Mouse (Mus musculus) neutrophil, adult 65 days (primary cell): ENCODE results near the gene Chchd10. TPM values are rescaled to one million over a fixed set of nuclear protein-coding genes. Genes with fewer than 3 reads are reported as not detected.

Source experiments
- total RNA-seq: library from RNA; stranded (reverse); gene quantifications from 2 replicates; pipeline ENCODE4 v1.2.4, GENCODE M21; 2023

Gene Chchd10
- 2.7 and 6.3 TPM in 2 replicates for total RNA-seq

GRCm38 (mm10) chr10:75932891-75933290, at the start of gene Chchd10:
Gene Chchd10, plus strand, starts transcription at chr10:75933130.

GRCm38 (mm10) chr10:75893089-75893750, 39.7 kb upstream of the Chchd10 start, which contains the start of gene Derl3:
Gene Derl3, plus strand, starts transcription at chr10:75893413.

GRCm38 (mm10) chr10:75921026-75921725, 11.8 kb upstream of the Chchd10 start, which contains the start of gene Smarcb1:
Gene Smarcb1, minus strand, starts transcription at chr10:75921617.

GRCm38 (mm10) chr10:75935680-75936541, 3.0 kb downstream of the Chchd10 start, which contains the start of gene Mmp11:
Gene Mmp11, minus strand, starts transcription at chr10:75936496.

GRCm38 (mm10) chr10:75940520-75940919, 7.6 kb downstream of the Chchd10 start, which contains the start of gene Gm867:
Gene Gm867, minus strand, starts transcription at chr10:75940672.

GRCm38 (mm10) chr10:75942736-75943477, 10.0 kb downstream of the Chchd10 start, which contains the start of gene Vpreb3:
Gene Vpreb3, plus strand, starts transcription at chr10:75943057.

GRCm38 (mm10) chr10:75954381-75954811, 21.5 kb downstream of the Chchd10 start, which contains the start of gene Gm5134:
Gene Gm5134, plus strand, starts transcription at chr10:75954514.

Other genes starting within 250 kb of the Chchd10 start
- 43.4 and 62.8 TPM in 2 replicates for gene Cabin1, start 168.8 kb upstream of the Chchd10 start, total RNA-seq
- gene Ddt, start 159.7 kb upstream of the Chchd10 start, total RNA-seq = 8.1 and 10.5 TPM in 2 replicates
- gene Gm20441, start 152.2 kb upstream of the Chchd10 start, total RNA-seq = not detected in 2 replicates
- gene Gstt3, start 151.7 kb upstream of the Chchd10 start, total RNA-seq = 2.7 and 3.1 TPM in 2 replicates
- gene Gstt1, start 134.5 kb upstream of the Chchd10 start, total RNA-seq = not detected in 2 replicates
- not detected in 2 replicates for gene Gstt4, start 110.6 kb upstream of the Chchd10 start, total RNA-seq
- gene Gstt2, start 95.7 kb upstream of the Chchd10 start, total RNA-seq = 3.7 and 5.0 TPM in 2 replicates
- 40.2 and 55.7 TPM in 2 replicates for gene Mif, start 72.9 kb upstream of the Chchd10 start, total RNA-seq
- 1.5 and 1.6 TPM in 2 replicates for gene Derl3, start 39.7 kb upstream of the Chchd10 start, total RNA-seq
- 28.9 and 30.1 TPM in 2 replicates for gene Smarcb1, start 11.5 kb upstream of the Chchd10 start, total RNA-seq
- not detected in 2 replicates for gene Mmp11, start 3.4 kb downstream of the Chchd10 start, total RNA-seq
- not detected in 2 replicates for gene Gm867, start 7.5 kb downstream of the Chchd10 start, total RNA-seq
- gene Vpreb3, start 9.9 kb downstream of the Chchd10 start, total RNA-seq = 1.9 and 9.3 TPM in 2 replicates
- not detected in 2 replicates for gene Gm5134, start 21.4 kb downstream of the Chchd10 start, total RNA-seq
- gene Zfp280b, start 99.5 kb downstream of the Chchd10 start, total RNA-seq = 3.1 and 4.4 TPM in 2 replicates
- not detected in 2 replicates for gene Slc5a4b, start 177.8 kb downstream of the Chchd10 start, total RNA-seq
- gene Slc5a4a, start 214.3 kb downstream of the Chchd10 start, total RNA-seq = not detected in 2 replicates